Mouse (Mus musculus) embryonic fibroblast, embryonic 13.5 days (primary cell): ENCODE measurements around the gene 1700028P14Rik. TPM values are rescaled to one million over a fixed set of nuclear protein-coding genes. Genes with fewer than 3 reads are reported as not detected.

Source experiments
- H3K27ac ChIP-seq: 2 replicates; pipeline ENCODE4 v1.5.1; 2012; ENCODE audit warnings: low read length, control low read depth, inconsistent platforms; ENCODE audit not compliant: insufficient read depth
- H3K4me1 ChIP-seq: 2 replicates; pipeline ENCODE4 v1.6.1; 2011; ENCODE audit warnings: low read length; ENCODE audit not compliant: control insufficient read depth, insufficient read depth
- H3K4me3 ChIP-seq: 2 replicates; pipeline ENCODE4 v1.5.1; 2011; ENCODE audit warnings: mild to moderate bottlenecking, control low read depth, low read length; ENCODE audit not compliant: insufficient read depth
- CTCF ChIP-seq: IDR thresholded peaks from 2 replicates; pipeline ENCODE4 v1.5.1; 2011; ENCODE audit warnings: mild to moderate bottlenecking, control low read depth, low read length, moderate library complexity, borderline replicate concordance; ENCODE audit not compliant: insufficient read depth
- POLR2A ChIP-seq: IDR thresholded peaks from 2 replicates; pipeline ENCODE4 v1.6.1; 2011; ENCODE audit warnings: low read depth, mild to moderate bottlenecking, control low read depth, low read length, moderate library complexity
- polyA plus RNA-seq: library from polyadenylated mRNA; stranded (reverse); fragments of >200 nt; gene quantifications from 2 replicates; pipeline ENCODE4 v1.2.4, GENCODE M21; 2011; ENCODE audit warnings: low read depth; ENCODE audit not compliant: missing spikeins, insufficient read length

Gene 1700028P14Rik
- polyA plus RNA-seq, 1 experiment: not detected

- TF ChIP-seq POLR2A (no peak), CTCF (no peak)
Observed at GRCm38 (mm10) chr19:23553450-23553849, 99.2 kb downstream of the 1700028P14Rik start.

GRCm38 (mm10) chr19:23545604-23546003, 107.0 kb downstream of the 1700028P14Rik start:
- no peak overlapping the region for H3K27ac ChIP-seq
- no peaks in the 10 kb centered on the region for H3K4me1 ChIP-seq
- TF ChIP-seq CTCF (no peak), POLR2A (no peak)
- no peak overlapping the region for H3K4me3 ChIP-seq

More at GRCm38 (mm10) chr19:23553450-23553849, 99.2 kb downstream of the 1700028P14Rik start:
- Histone ChIP-seq H3K4me3 (no peak overlapping the region), H3K4me1 (no peaks in the 10 kb centered on the region), H3K27ac (no peak overlapping the region)

GRCm38 (mm10) chr19:23543244-23544004, 109.2 kb downstream of the 1700028P14Rik start:
- Histone ChIP-seq H3K4me3 (no peak overlapping the region), H3K4me1 (no peaks in the 10 kb centered on the region), H3K27ac (no peak overlapping the region)
- TF ChIP-seq CTCF (no peak), POLR2A (no peak)

- TF ChIP-seq CTCF: no peak
- no peak for TF ChIP-seq POLR2A
- Histone ChIP-seq H3K4me3 (no peak overlapping the region), H3K4me1 (no peaks in the 10 kb centered on the region), H3K27ac (no peak overlapping the region)
Observed at GRCm38 (mm10) chr19:23542759-23543158, 109.9 kb downstream of the 1700028P14Rik start.

DNA sequence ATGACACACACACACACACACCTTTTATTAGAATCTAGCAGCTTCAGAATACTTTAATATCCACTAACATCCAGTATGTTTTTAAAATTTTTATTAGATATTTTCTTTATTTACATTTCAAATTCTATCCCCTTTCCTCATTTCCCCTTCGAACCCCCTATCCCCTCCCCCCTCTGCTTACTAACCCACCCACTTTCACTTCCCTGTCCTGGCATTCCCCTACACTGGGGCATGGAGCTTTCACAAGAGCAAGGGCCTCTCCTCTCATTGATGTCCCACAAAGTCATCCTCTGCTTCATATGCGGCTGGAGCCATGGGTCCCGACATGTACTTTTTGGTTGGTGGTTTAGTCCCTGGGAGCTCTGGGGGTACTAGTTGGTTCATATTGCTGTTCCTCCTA, 116.9 kb downstream of the 1700028P14Rik start:
- no peak overlapping the region for H3K4me3 ChIP-seq
- H3K27ac ChIP-seq: no peak overlapping the region
- H3K4me1 ChIP-seq: no peaks in the 10 kb centered on the region
- TF ChIP-seq POLR2A: no peak
- no peak for TF ChIP-seq CTCF

DNA sequence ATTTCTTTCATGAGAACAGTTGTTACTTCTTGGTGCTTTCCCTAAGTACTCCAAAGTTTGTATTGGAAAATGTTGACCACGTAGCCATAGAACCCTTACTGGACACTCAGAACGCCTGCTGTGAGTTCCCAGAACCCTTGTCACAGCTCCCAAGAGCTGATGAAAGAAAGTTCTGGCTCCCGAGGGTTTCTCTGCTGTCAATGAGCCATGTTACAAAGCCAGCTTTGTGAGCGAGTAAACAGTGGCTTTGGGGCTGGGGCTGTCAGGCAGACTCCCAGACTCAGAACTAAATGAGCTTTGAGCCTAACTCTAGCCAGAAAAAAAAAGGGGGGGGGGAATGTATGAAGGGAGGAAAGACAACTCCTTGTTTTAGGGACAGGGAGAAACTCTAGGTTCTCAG, 120.7 kb downstream of the 1700028P14Rik start:
- Histone ChIP-seq H3K27ac (no peak overlapping the region), H3K4me3 (no peak overlapping the region), H3K4me1 (no peaks in the 10 kb centered on the region)
- TF ChIP-seq POLR2A (no peak), CTCF (no peak)

- peaks cover 7% of the 10 kb centered on the region for H3K4me1 ChIP-seq
- peak; percentile 57; the same call in 1 of the 2 replicates for TF ChIP-seq CTCF
- no peak for TF ChIP-seq POLR2A
- no peak overlapping the region for H3K4me3 ChIP-seq
- no peak overlapping the region for H3K27ac ChIP-seq
Observed at GRCm38 (mm10) chr19:23523711-23524110, 128.9 kb downstream of the 1700028P14Rik start.

DNA sequence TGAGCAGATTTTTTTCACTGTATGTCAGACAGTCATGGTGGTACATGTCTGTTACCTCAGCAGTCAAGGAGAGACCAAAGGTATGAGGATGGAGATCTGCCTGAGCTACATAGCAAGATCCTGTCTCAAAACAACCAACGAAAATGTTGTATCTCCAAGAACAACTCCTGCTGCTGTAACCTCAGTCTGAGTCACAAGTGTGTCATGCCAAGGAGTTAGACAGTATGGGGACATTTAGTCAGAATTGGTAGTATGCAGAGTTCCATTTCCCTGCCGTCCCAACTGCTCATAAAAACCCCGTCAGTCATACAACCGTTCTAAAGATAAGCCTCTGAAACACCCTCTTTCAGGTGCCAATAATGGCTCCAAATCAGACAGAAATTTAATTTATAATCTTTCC, 130.8 kb downstream of the 1700028P14Rik start:
- H3K4me1 ChIP-seq: peaks cover 7% of the 10 kb centered on the region
- H3K4me3 ChIP-seq: no peak overlapping the region
- TF ChIP-seq CTCF (no peak), POLR2A (no peak)
- no peak overlapping the region for H3K27ac ChIP-seq

GRCm38 (mm10) chr19:23521071-23521470, 131.5 kb downstream of the 1700028P14Rik start:
- TF ChIP-seq CTCF (no peak), POLR2A (no peak)
- Histone ChIP-seq H3K4me3 (no peak overlapping the region), H3K27ac (no peak overlapping the region), H3K4me1 (peaks cover 7% of the 10 kb centered on the region)

GRCm38 (mm10) chr19:23520629-23521028, 132.0 kb downstream of the 1700028P14Rik start:
- Histone ChIP-seq H3K4me1 (peaks cover 7% of the 10 kb centered on the region), H3K27ac (0 out of 2 replicates have a peak overlapping the region, but pooled peaks have one; percentile 14), H3K4me3 (no peak overlapping the region)
- TF ChIP-seq CTCF (no peak), POLR2A (no peak)

DNA sequence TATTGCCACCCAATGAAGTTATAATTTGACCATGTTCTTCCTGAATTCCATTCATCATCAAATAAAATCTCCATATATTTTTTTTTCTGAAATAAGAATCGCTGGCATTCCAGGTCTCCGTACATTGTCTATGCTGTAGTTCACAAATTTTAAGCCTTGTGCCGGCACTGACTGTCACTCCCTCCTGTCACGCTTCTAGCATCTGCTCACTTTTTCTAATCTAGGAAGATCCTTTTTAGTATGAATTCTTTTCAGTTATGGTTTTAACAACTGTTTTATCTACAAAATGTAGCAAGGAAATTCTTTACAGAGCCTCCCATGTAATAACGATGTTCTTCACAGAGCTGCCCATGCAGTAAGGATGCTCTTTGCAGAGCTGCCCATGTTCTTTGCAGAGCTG, 134.1 kb downstream of the 1700028P14Rik start:
- Histone ChIP-seq H3K4me1 (peaks cover 7% of the 10 kb centered on the region), H3K4me3 (no peak overlapping the region), H3K27ac (no peak overlapping the region)
- no peak for TF ChIP-seq POLR2A
- no peak for TF ChIP-seq CTCF
